Mouse (Mus musculus): Measurements from ENCODE around the gene Pyurf. TPM values are rescaled to one million over a fixed set of nuclear protein-coding genes. Genes with fewer than 3 reads are reported as not detected.

The Pyurf gene
- 10.8 and 14.5 TPM in 2 replicates for polyA plus RNA-seq (2012; ENCODE audit: low replicate concordance)

DNA sequence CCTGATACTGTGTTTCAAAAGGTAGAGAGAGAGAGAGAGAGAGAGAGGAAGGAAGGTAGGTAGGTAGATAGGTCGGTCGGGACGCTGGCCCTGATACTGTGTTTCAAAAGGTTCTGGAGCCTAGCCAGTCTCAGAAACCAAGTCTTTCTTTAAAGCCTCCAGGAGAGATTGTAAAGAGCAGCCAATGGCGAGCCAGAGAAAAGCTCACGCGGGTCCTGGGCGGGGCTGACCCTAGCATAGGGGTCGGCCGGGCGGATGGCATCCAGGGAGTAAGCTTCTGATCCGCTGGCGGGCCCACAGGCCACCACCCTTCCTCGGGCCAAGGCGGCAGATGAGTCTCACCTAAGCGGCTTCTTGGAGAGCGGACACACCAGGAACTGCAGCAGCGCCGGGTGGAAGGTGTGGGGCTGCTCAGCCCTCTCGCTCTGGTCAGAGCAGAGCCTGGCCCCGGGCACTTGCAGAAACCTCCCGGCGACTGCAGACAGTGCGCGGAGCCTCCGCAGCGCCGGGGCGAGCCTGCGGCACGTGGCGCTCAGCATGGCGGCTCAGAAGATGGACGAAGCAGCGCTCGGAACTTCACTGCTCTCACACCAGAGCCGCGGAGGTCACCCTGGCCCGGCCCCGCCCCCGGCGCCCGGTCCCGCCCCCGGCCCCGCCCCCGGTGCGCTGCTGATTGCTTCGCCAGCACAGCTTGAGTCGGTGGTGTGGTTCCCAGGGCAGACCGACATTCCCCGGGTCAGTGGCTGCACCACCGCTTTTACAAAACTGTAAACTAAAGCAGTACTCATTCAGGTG is at the start of gene Pyurf:
Pyurf (minus strand) TSS at position 612 of the 795 bp plus-strand sequence.

GRCm38 (mm10) chr6:57702376-57702742 is 10.5 kb upstream of the Pyurf start, which contains the start of gene Lancl2:
Gene Lancl2, plus strand, starts transcription at chr6:57702540.

Other genes with a start within 250 kb of the Pyurf start
- gene Ppm1k, start 156.6 kb downstream of the Pyurf start, polyA plus RNA-seq (2012; ENCODE audit: low replicate concordance) = 0.03 and 0.08 TPM in 2 replicates
- 19.3 and 37.1 TPM in 2 replicates for gene Herc6, start 111.1 kb downstream of the Pyurf start, polyA plus RNA-seq (2012; ENCODE audit: low replicate concordance)
- gene Lancl2, start 10.5 kb upstream of the Pyurf start, polyA plus RNA-seq (2012; ENCODE audit: low replicate concordance) = 29.2 and 31.0 TPM in 2 replicates
- 27.0 and 35.7 TPM in 2 replicates for gene Vopp1, start 133.1 kb upstream of the Pyurf start, polyA plus RNA-seq (2012; ENCODE audit: low replicate concordance)
- not detected in 2 replicates for gene Vmn1r21, start 158.3 kb upstream of the Pyurf start, polyA plus RNA-seq (2012; ENCODE audit: low replicate concordance)
- gene Vmn1r22, start 215.9 kb upstream of the Pyurf start, polyA plus RNA-seq (2012; ENCODE audit: low replicate concordance) = not detected in 2 replicates
- not detected in 2 replicates for gene Vmn1r23, start 234.8 kb upstream of the Pyurf start, polyA plus RNA-seq (2012; ENCODE audit: low replicate concordance)

Measured in leukemia stem cell, adult 10-12 weeks (primary cell).